Comparison of ENCODE assay signal across 8 mouse cellular contexts in the genomic region with DNA sequence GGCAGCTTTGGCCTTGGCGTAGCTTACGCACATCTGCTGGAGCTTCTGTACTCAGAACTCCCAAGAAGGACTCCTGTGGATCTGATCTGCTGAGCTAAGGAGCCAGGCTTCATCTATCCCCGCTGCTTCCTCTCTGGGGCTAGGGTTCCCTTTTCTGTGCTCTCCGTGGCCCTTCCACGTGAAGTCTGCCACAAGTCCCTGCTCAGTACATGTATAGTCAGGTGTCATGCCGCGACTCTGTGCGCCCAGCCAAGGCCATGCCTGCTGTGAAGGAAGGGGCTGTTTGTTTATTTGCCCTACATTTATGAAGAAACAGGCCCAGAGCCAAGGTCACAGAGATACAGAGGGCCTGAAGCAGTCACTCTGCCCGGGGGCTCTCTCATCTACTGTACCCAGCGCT. TPM values are rescaled to one million over a fixed set of nuclear protein-coding genes. Genes with fewer than 3 reads are reported as not detected.
A peak's percentile ranks its signal among the peaks of the same experiment; 100 is the strongest.
DNase-seq lines count a peak whose midpoint lies in the region; ATAC-seq and TF ChIP-seq lines count a peak whose summit lies in the region.

No protein-coding gene starts in this region.

- H3K9me3 ChIP-seq in liver, embryonic 11.5 days (ENCODE audit: control insufficient read depth, low read length): no peaks in the 10 kb centered on the region

- WGBS in liver, embryonic 11.5 days: 46% methylated on average over 10 of the region's 10 CpGs

- peaks cover 24% of the 10 kb centered on the region for H3K27me3 ChIP-seq in liver, embryonic 11.5 days (replicated peaks; ENCODE audit: control insufficient read depth, insufficient read depth, low read length)

- intact Hi-C loops in left cerebral cortex, adult 2 months (cut with DNase I): loop anchor here (2.0 kb wide), 1 partner anchor 23 kb away; no protein-coding TSS in a partner anchor

- no peak for ATAC-seq in cerebellum, adult (ENCODE audit: insufficient number of reproducible peaks, low FRiP score, low TSS enrichment)
- no peak for ATAC-seq in liver, embryonic 11.5 days (replicated peaks; ENCODE audit: low FRiP score)
- no peak for ATAC-seq in CD4-positive, CD25-positive, alpha-beta regulatory T cell, adult 4 months

- DNase-seq in cerebellum, adult 8-10 months: peak; percentile 25
- no peak for DNase-seq in left cerebral cortex, adult 2 months (ENCODE audit: extremely low spot score in 1 of 2, low spot score in 2 of 2)
- no peak for DNase-seq in left cerebral cortex, adult 8-10 months (ENCODE audit: low spot score in 2 of 2)
- DNase-seq in MN1 (ENCODE audit: low spot score): peak; percentile 28
- no peak for DNase-seq in liver, embryonic 11.5 days (ENCODE audit: low spot score)
- DNase-seq in layer of hippocampus, postnatal 36 days: no peak

- no peak for TF ChIP-seq CTCF in left cerebral cortex, adult 2 months (IDR thresholded peaks at IDR 0.05)

- H3K4me1 ChIP-seq in liver, embryonic 11.5 days (replicated peaks; ENCODE audit: control insufficient read depth, insufficient read depth, low read length): peaks cover 29% of the 10 kb centered on the region

- peak overlapping the region; percentile 94 for H3K4me2 ChIP-seq in liver, embryonic 11.5 days

- H3K36me3 ChIP-seq in liver, embryonic 11.5 days (ENCODE audit: control insufficient read depth, insufficient read depth, low read length): no peaks in the 10 kb centered on the region

- peak overlapping the region; percentile 72; the same call in 1 of the 2 replicates for H3K27ac ChIP-seq in left cerebral cortex, adult 2 months
- H3K27ac ChIP-seq in liver, embryonic 11.5 days (ENCODE audit: low read depth, low read length): no peak overlapping the region

- no peak overlapping the region for H3K9ac ChIP-seq in liver, embryonic 11.5 days (ENCODE audit: low read depth, low read length)

- H3K4me3 ChIP-seq in left cerebral cortex, adult 2 months: no peak overlapping the region
- H3K4me3 ChIP-seq in liver, embryonic 11.5 days (ENCODE audit: low read depth, low read length): peak overlapping the region; percentile 61; the same call in 1 of the 2 replicates

RNA-seq across cellular contexts. Expression of a gene that starts 4.5 kb away (rescaled TPM):
- total RNA-seq in left cerebral cortex, adult 2 months (2021): 10 to 100 TPM; 21.2 to 27.5 TPM
- total RNA-seq in left cerebral cortex, adult 8-10 months (2022): 10 to 100 TPM; 17.9 to 22.1 (median 19.9) TPM
- 14.7 and 15.7 TPM in 2 replicates for polyA plus RNA-seq in liver, embryonic 11.5 days (2014; fragmentation: Nextera tagmentation; extraction: Ambion mirVana)
- 10 to 100 TPM; 21.6 to 22.1 TPM for total RNA-seq in layer of hippocampus, postnatal 36 days (2021)
- 10 to 100 TPM; 10.2 to 12.1 TPM for polyA plus RNA-seq in CD4-positive, CD25-positive, alpha-beta regulatory T cell, adult 4 months (2017; shearing (Covaris generic))

RNA-seq across cellular contexts. Expression of a gene that starts 6.8 kb away (rescaled TPM):
- total RNA-seq in left cerebral cortex, adult 2 months (2021): 10 to 100 TPM in 1 of 2 experiments, 1 to 10 TPM in 1; 8.9 to 10.5 TPM
- total RNA-seq in left cerebral cortex, adult 8-10 months (2022): 10 to 100 TPM in 2 of 4 experiments, 1 to 10 TPM in 2; 9.3 to 11.0 (median 9.7) TPM
- 12.1 and 13.7 TPM in 2 replicates for polyA plus RNA-seq in liver, embryonic 11.5 days (2014; fragmentation: Nextera tagmentation; extraction: Ambion mirVana)
- total RNA-seq in layer of hippocampus, postnatal 36 days (2021): 10 to 100 TPM in 1 of 2 experiments, 1 to 10 TPM in 1; 8.8 to 11.1 TPM
- under 1 TPM; 0.47 to 0.86 TPM for polyA plus RNA-seq in CD4-positive, CD25-positive, alpha-beta regulatory T cell, adult 4 months (2017; shearing (Covaris generic))

Comparison
In these comparisons a context has a peak if more than half of its experiments do, and no peak if none do; other contexts are left out.
1. DNase-seq: peak in cerebellum, adult 8-10 months (single experiment) and MN1 (single experiment); none in left cerebral cortex, adult 2 months (0 of 2), left cerebral cortex, adult 8-10 months (0 of 2), liver, embryonic 11.5 days (single experiment) and layer of hippocampus, postnatal 36 days (0 of 2).